Comparison of ENCODE assay signal across 9 mouse cellular contexts in the genomic region with DNA sequence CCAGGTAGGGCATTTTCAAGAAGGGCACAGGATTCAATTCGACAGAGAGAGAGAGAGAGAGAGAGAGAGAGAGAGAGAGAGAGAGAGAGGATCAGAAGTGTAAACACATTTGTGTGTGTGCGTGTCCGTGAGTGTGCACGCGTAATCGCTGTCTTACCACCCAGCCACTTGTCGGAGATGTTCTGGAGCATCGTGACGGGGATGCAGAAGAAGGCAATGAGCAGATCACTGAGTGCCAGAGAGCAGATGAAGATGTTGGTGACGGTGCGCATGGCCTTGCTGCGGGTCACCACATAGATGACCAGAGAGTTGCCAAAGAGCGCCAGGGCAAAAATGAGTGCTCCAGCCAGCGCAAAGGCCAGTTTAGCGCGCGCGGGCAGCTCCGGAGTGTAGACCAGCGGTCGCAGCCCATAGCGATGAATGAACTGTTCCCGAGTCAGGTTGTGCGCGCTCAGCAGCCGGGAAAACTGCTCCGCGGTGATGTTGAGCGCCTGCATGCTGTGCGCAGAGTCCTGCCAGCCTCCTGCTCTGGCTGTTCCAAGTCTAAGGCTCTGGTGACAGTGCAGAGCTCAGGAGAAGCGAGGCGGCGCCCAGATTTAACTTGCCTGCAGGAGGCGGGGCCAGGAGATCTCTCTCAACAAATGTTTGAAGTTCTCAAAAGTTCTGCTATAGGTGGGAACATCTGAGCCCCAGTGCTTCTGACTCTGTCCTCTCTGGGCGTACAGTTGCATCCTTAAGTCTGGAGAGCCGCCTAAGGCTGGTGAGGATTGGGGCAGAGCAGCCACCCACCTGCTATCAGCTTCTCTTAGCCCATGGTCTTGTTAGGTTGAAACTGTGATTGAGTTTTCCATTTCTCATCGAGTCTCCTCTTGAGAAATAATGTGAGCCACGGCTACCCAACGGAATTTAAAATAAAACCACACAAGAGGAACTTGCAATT. TPM values are rescaled to one million over a fixed set of nuclear protein-coding genes. Genes with fewer than 3 reads are reported as not detected.
DNase-seq lines count a peak whose midpoint lies in the region; ATAC-seq lines count a peak whose summit lies in the region.
"Had no signal": no experiment of that assay in that cellular context is flagged by ENCODE, and none has a peak within 500 bp of the region (broad histone marks: within the 10 kb centered on the region; RNA-seq: fewer than 3 reads in every experiment).

A gene (minus strand): TSS at position 571 of the 940 bp plus-strand sequence.

- no peak for ATAC-seq in heart, embryonic 11.5 days (replicated peaks; ENCODE audit: insufficient number of reproducible peaks, low FRiP score, low TSS enrichment)
- no peak for ATAC-seq in forebrain, embryonic 11.5 days (replicated peaks; ENCODE audit: low FRiP score)
- peak; percentile 76; the same call in 1 of the 2 replicates for ATAC-seq in limb, embryonic 12.5 days (ENCODE audit: insufficient number of reproducible peaks, insufficient read depth, low FRiP score, low TSS enrichment, low read depth)

- no peak within 1 kb of the TSS for H3K9ac ChIP-seq in heart, embryonic 11.5 days (ENCODE audit: low read depth, low read length)
- no peak within 1 kb of the TSS for H3K9ac ChIP-seq in forebrain, embryonic 11.5 days (ENCODE audit: low read length)
- H3K9ac ChIP-seq in limb, embryonic 12.5 days (replicated peaks) = 0 out of 2 replicates have a peak within 1 kb of the TSS, but pooled peaks have one; percentile 37

- intact Hi-C loops in heart, postnatal 36 days (cut with DNase I) = no loop called here

- peak within 1 kb of the TSS; percentile 36 for H3K4me3 ChIP-seq in heart, embryonic 11.5 days (ENCODE audit: low read depth, low read length)
- peak within 1 kb of the TSS; percentile 29 for H3K4me3 ChIP-seq in forebrain, embryonic 11.5 days (ENCODE audit: low read depth, low read length)
- peak within 1 kb of the TSS; percentile 37 for H3K4me3 ChIP-seq in limb, embryonic 12.5 days (replicated peaks)

- H3K27me3 ChIP-seq in heart, embryonic 11.5 days (ENCODE audit: control insufficient read depth, insufficient read depth, low read length) = peaks cover 17% of the 10 kb centered on the region
- H3K27me3 ChIP-seq in forebrain, embryonic 11.5 days (ENCODE audit: control insufficient read depth, insufficient read depth, low read length) = peaks cover 5% of the 10 kb centered on the region
- H3K27me3 ChIP-seq in limb, embryonic 12.5 days = peaks cover 33% of the 10 kb centered on the region
- H3K27me3 ChIP-seq: CH12.LX had no signal

- no peak within 1 kb of the TSS for H3K27ac ChIP-seq in heart, embryonic 11.5 days (ENCODE audit: low read depth, low read length)
- H3K27ac ChIP-seq in forebrain, embryonic 11.5 days (ENCODE audit: low read depth, low read length) = no peak within 1 kb of the TSS
- H3K27ac ChIP-seq in limb, embryonic 12.5 days = no peak within 1 kb of the TSS

- no peaks in the 10 kb centered on the region for H3K9me3 ChIP-seq in heart, embryonic 11.5 days (replicated peaks; ENCODE audit: control insufficient read depth, low read length)
- H3K9me3 ChIP-seq in forebrain, embryonic 11.5 days (ENCODE audit: control insufficient read depth, low read length) = no peaks in the 10 kb centered on the region
- no peaks in the 10 kb centered on the region for H3K9me3 ChIP-seq in limb, embryonic 12.5 days

- peak within 1 kb of the TSS; percentile 68 for H3K4me2 ChIP-seq in heart, embryonic 11.5 days
- peak within 1 kb of the TSS; percentile 65 for H3K4me2 ChIP-seq in forebrain, embryonic 11.5 days (ENCODE audit: low read depth, low read length, severe bottlenecking)
- H3K4me2 ChIP-seq in limb, embryonic 12.5 days = peak within 1 kb of the TSS; percentile 61

- 12% methylated on average over 39 of the region's 39 CpGs for WGBS in heart, embryonic 11.5 days (ENCODE audit: insufficient replicate concordance)
- 9% methylated on average over 39 of the region's 39 CpGs for WGBS in forebrain, embryonic 11.5 days
- WGBS in limb, embryonic 12.5 days = 12% methylated on average over 39 of the region's 39 CpGs

- H3K4me1 ChIP-seq in heart, embryonic 11.5 days (ENCODE audit: control insufficient read depth, insufficient read depth, low read length) = no peaks in the 10 kb centered on the region
- 0 out of 2 replicates have a peak, but pooled peaks cover 3% of the 10 kb centered on the region for H3K4me1 ChIP-seq in forebrain, embryonic 11.5 days (replicated peaks; ENCODE audit: control insufficient read depth, insufficient read depth, low read length)
- peaks cover 9% of the 10 kb centered on the region for H3K4me1 ChIP-seq in limb, embryonic 12.5 days (replicated peaks)

- DNase-seq in heart, postnatal 36 days = no peak
- DNase-seq in ES-CJ7 (ENCODE audit: low read depth, low spot score) (peak; percentile 46), MN1 (ENCODE audit: low spot score) (no peak)
- peak; percentile 61 for DNase-seq in forebrain, embryonic 11.5 days (ENCODE audit: low spot score)
- DNase-seq in right cerebral cortex, postnatal 36 days (ENCODE audit: low spot score in 2 of 2) = peak; percentile 36 to 48
- DNase-seq in lung, postnatal 4 days = no peak

- H3K36me3 ChIP-seq in heart, embryonic 11.5 days (ENCODE audit: control insufficient read depth, insufficient read depth, low read length) = no peaks in the 10 kb centered on the region
- no peaks in the 10 kb centered on the region for H3K36me3 ChIP-seq in forebrain, embryonic 11.5 days (ENCODE audit: control insufficient read depth, insufficient read depth, low read length)
- no peaks in the 10 kb centered on the region for H3K36me3 ChIP-seq in limb, embryonic 12.5 days

RNA-seq across cellular contexts. Expression of the gene that starts here (rescaled TPM):
- polyA plus RNA-seq in heart, embryonic 11.5 days (2014; fragmentation: Nextera tagmentation; extraction: Ambion mirVana) = 0.14 TPM in 1 of 2 replicates, not detected in the other
- not detected for total RNA-seq in heart, postnatal 36 days (2021)
- 0.29 and 0.31 TPM in 2 replicates for polyA plus RNA-seq in forebrain, embryonic 11.5 days (2014; fragmentation: Nextera tagmentation; extraction: Ambion mirVana)
- polyA plus RNA-seq in limb, embryonic 12.5 days (2016; fragmentation: Nextera tagmentation; extraction: Ambion mirVana) = 0.39 TPM in 1 of 2 replicates, not detected in the other
- total RNA-seq: CH12.LX had no signal

Comparison
In these comparisons a context has a peak if more than half of its experiments do, and no peak if none do; other contexts are left out.
1. Peak in DNase-seq, H3K4me3 ChIP-seq and H3K4me2 ChIP-seq in forebrain, embryonic 11.5 days; RNA of the gene not detected or under 1 TPM.
2. Peak in ATAC-seq, H3K4me3 ChIP-seq, H3K9ac ChIP-seq and H3K4me2 ChIP-seq in limb, embryonic 12.5 days; RNA of the gene not detected or under 1 TPM.
3. DNase-seq: peak in ES-CJ7 (single experiment) and right cerebral cortex, postnatal 36 days (2 of 2); none in heart, postnatal 36 days (0 of 2), MN1 (single experiment) and lung, postnatal 4 days (0 of 2).
4. Peak in every context shown above with its lines, with median percentiles within 50 percentile points of each other: H3K4me2 ChIP-seq and H3K4me3 ChIP-seq.